Mouse (Mus musculus) 3134 (cell line): ENCODE results near the gene Adcy3.

ENCODE experiments used
- DNase-seq: peaks from one replicate; pipeline ENCODE4 v3.0.0-alpha.2; 2011; ENCODE audit warnings: low spot score; ENCODE audit not compliant: insufficient read length; ENCODE audit errors: extremely low read depth

Adcy3 gene

GRCm38 (mm10) chr12:4132941-4133846, at the start of gene Adcy3:
TSS of gene Adcy3 (plus strand) at chr12:4133103.
- DNase-seq = no peak

- DNase-seq = no peak
Observed at GRCm38 (mm10) chr12:4083441-4083840, 49.5 kb upstream of the Adcy3 start.

- DNase-seq = no peak
Observed at GRCm38 (mm10) chr12:4107383-4107782, 25.5 kb upstream of the Adcy3 start.

- no peak for DNase-seq
Observed at GRCm38 (mm10) chr12:4116132-4116531, 16.8 kb upstream of the Adcy3 start.

GRCm38 (mm10) chr12:4117136-4117535, 15.8 kb upstream of the Adcy3 start:
- DNase-seq = no peak

- DNase-seq = no peak
Observed at GRCm38 (mm10) chr12:4117579-4117978, 15.3 kb upstream of the Adcy3 start.

- DNase-seq = no peak
Observed at GRCm38 (mm10) chr12:4127346-4127745, 5.6 kb upstream of the Adcy3 start.

- no peak for DNase-seq
Observed at GRCm38 (mm10) chr12:4133847-4134212, 927 bp downstream of the Adcy3 start.

- no peak for DNase-seq
Observed at GRCm38 (mm10) chr12:4143179-4143578, 10.3 kb downstream of the Adcy3 start.

- DNase-seq = no peak
Observed at GRCm38 (mm10) chr12:4150936-4151335, 18.0 kb downstream of the Adcy3 start.

GRCm38 (mm10) chr12:4151969-4152368, 19.1 kb downstream of the Adcy3 start:
- DNase-seq = no peak

GRCm38 (mm10) chr12:4157466-4157865, 24.6 kb downstream of the Adcy3 start:
- no peak for DNase-seq

- no peak for DNase-seq
Observed at GRCm38 (mm10) chr12:4158179-4158578, 25.3 kb downstream of the Adcy3 start.

- no peak for DNase-seq
Observed at GRCm38 (mm10) chr12:4158868-4159632, 26.1 kb downstream of the Adcy3 start.

- no peak for DNase-seq
Observed at GRCm38 (mm10) chr12:4160322-4160721, 27.4 kb downstream of the Adcy3 start.

GRCm38 (mm10) chr12:4162886-4163285, 30.0 kb downstream of the Adcy3 start:
- no peak for DNase-seq

- DNase-seq = no peak
Observed at GRCm38 (mm10) chr12:4166970-4167369, 34.1 kb downstream of the Adcy3 start.

- DNase-seq = no peak
Observed at GRCm38 (mm10) chr12:4169058-4169457, 36.2 kb downstream of the Adcy3 start.

GRCm38 (mm10) chr12:4169622-4170021, 36.7 kb downstream of the Adcy3 start:
- no peak for DNase-seq

GRCm38 (mm10) chr12:4173108-4173790, 40.3 kb downstream of the Adcy3 start:
- no peak for DNase-seq

GRCm38 (mm10) chr12:4178839-4179238, 45.9 kb downstream of the Adcy3 start:
- DNase-seq = no peak
